Mouse (Mus musculus): ENCODE results near the gene Smim5. TPM values are rescaled to one million over a fixed set of nuclear protein-coding genes. Genes with fewer than 3 reads are reported as not detected.

Gene Smim5
- polyA plus RNA-seq, 1 experiment from 2014 or later: 0.98 TPM

- ATAC-seq (ENCODE audit: low FRiP score, low read depth): no peak
- Histone ChIP-seq H3K4me3 (no peak within 1 kb of the TSS), H3K27ac (replicated peaks) (no peak within 1 kb of the TSS), H3K9ac (replicated peaks) (no peak within 1 kb of the TSS), H3K4me1 (no peaks in the 10 kb centered on the region), H3K27me3 (no peaks in the 10 kb centered on the region), H3K9me3 (no peaks in the 10 kb centered on the region), H3K4me2 (replicated peaks) (no peak within 1 kb of the TSS), H3K36me3 (peaks cover 28% of the 10 kb centered on the region)
- WGBS: 90% methylated on average over 11 of the region's 11 CpGs
These were observed 12.0 kb downstream of the Smim5 start, which contains the start of gene Smim6 for GRCm38 (mm10) chr11:115911632-115912376. Smim6 (plus strand) TSS chr11:115912017.

- ATAC-seq (ENCODE audit: low FRiP score, low read depth): no peak
- no peak overlapping the region for H3K4me2 ChIP-seq (replicated peaks)
- no peaks in the 10 kb centered on the region for H3K4me1 ChIP-seq
- no peaks in the 10 kb centered on the region for H3K27me3 ChIP-seq
- H3K9ac ChIP-seq (replicated peaks): no peak overlapping the region
- peaks cover 37% of the 10 kb centered on the region for H3K36me3 ChIP-seq
- H3K27ac ChIP-seq (replicated peaks): no peak overlapping the region
- WGBS: 92% methylated on average over 4 of the region's 4 CpGs
- no peak overlapping the region for H3K4me3 ChIP-seq
- no peaks in the 10 kb centered on the region for H3K9me3 ChIP-seq
These were observed 16.8 kb downstream of the Smim5 start for GRCm38 (mm10) chr11:115916579-115916978.

- no peaks in the 10 kb centered on the region for H3K4me1 ChIP-seq
- 91% methylated on average over 5 of the region's 5 CpGs for WGBS
- H3K9me3 ChIP-seq: no peaks in the 10 kb centered on the region
- no peak overlapping the region for H3K4me2 ChIP-seq (replicated peaks)
- H3K27me3 ChIP-seq: no peaks in the 10 kb centered on the region
- ATAC-seq (ENCODE audit: low FRiP score, low read depth): no peak
- no peak overlapping the region for H3K9ac ChIP-seq (replicated peaks)
- H3K4me3 ChIP-seq: no peak overlapping the region
- H3K36me3 ChIP-seq: peaks cover 46% of the 10 kb centered on the region
- H3K27ac ChIP-seq (replicated peaks): no peak overlapping the region
These were observed 18.9 kb downstream of the Smim5 start for GRCm38 (mm10) chr11:115918637-115919036.

GRCm38 (mm10) chr11:115919073-115919472 is 19.3 kb downstream of the Smim5 start:
- Histone ChIP-seq H3K9ac (replicated peaks) (no peak overlapping the region), H3K36me3 (peaks cover 48% of the 10 kb centered on the region), H3K4me3 (no peak overlapping the region), H3K4me1 (no peaks in the 10 kb centered on the region), H3K27me3 (no peaks in the 10 kb centered on the region), H3K4me2 (replicated peaks) (no peak overlapping the region), H3K9me3 (no peaks in the 10 kb centered on the region), H3K27ac (replicated peaks) (no peak overlapping the region)
- no peak for ATAC-seq (ENCODE audit: low FRiP score, low read depth)
- WGBS: 95% methylated on average over 5 of the region's 5 CpGs

- no peak for ATAC-seq (ENCODE audit: low FRiP score, low read depth)
- H3K4me2 ChIP-seq (replicated peaks): no peak overlapping the region
These were observed 20.5 kb downstream of the Smim5 start for GRCm38 (mm10) chr11:115920110-115920818.

GRCm38 (mm10) chr11:115921986-115922385 is 22.2 kb downstream of the Smim5 start:
- WGBS: 91% methylated on average over 1 of the region's 1 CpGs

More at GRCm38 (mm10) chr11:115920110-115920818, 20.5 kb downstream of the Smim5 start:
- Histone ChIP-seq H3K4me3 (no peak overlapping the region), H3K4me1 (no peaks in the 10 kb centered on the region), H3K9me3 (no peaks in the 10 kb centered on the region), H3K9ac (replicated peaks) (no peak overlapping the region), H3K27me3 (no peaks in the 10 kb centered on the region), H3K36me3 (peaks cover 48% of the 10 kb centered on the region), H3K27ac (replicated peaks) (no peak overlapping the region)
- 55% methylated on average over 6 of the region's 6 CpGs for WGBS

GRCm38 (mm10) chr11:115929031-115929430 is 29.3 kb downstream of the Smim5 start:
- Histone ChIP-seq H3K27me3 (no peaks in the 10 kb centered on the region), H3K9me3 (no peaks in the 10 kb centered on the region), H3K9ac (replicated peaks) (no peak overlapping the region), H3K27ac (replicated peaks) (no peak overlapping the region), H3K4me2 (replicated peaks) (no peak overlapping the region), H3K4me3 (no peak overlapping the region), H3K36me3 (peaks cover 36% of the 10 kb centered on the region), H3K4me1 (peaks cover 12% of the 10 kb centered on the region)
- no peak for ATAC-seq (ENCODE audit: low FRiP score, low read depth)
- 94% methylated on average over 8 of the region's 8 CpGs for WGBS

More at GRCm38 (mm10) chr11:115921986-115922385, 22.2 kb downstream of the Smim5 start:
- H3K27me3 ChIP-seq: no peaks in the 10 kb centered on the region
- H3K4me3 ChIP-seq: no peak overlapping the region
- H3K9me3 ChIP-seq: no peaks in the 10 kb centered on the region
- no peak overlapping the region for H3K9ac ChIP-seq (replicated peaks)
- H3K36me3 ChIP-seq: peaks cover 39% of the 10 kb centered on the region
- no peak overlapping the region for H3K4me2 ChIP-seq (replicated peaks)
- no peak overlapping the region for H3K27ac ChIP-seq (replicated peaks)
- no peaks in the 10 kb centered on the region for H3K4me1 ChIP-seq
- no peak for ATAC-seq (ENCODE audit: low FRiP score, low read depth)

- 83% methylated on average over 3 of the region's 3 CpGs for WGBS
- no peak for ATAC-seq (ENCODE audit: low FRiP score, low read depth)
- Histone ChIP-seq H3K36me3 (peaks cover 31% of the 10 kb centered on the region), H3K4me3 (no peak overlapping the region), H3K4me1 (peaks cover 20% of the 10 kb centered on the region), H3K9me3 (no peaks in the 10 kb centered on the region), H3K4me2 (replicated peaks) (no peak overlapping the region), H3K27ac (replicated peaks) (no peak overlapping the region), H3K9ac (replicated peaks) (no peak overlapping the region), H3K27me3 (no peaks in the 10 kb centered on the region)
These were observed 30.1 kb downstream of the Smim5 start for GRCm38 (mm10) chr11:115929818-115930217.

GRCm38 (mm10) chr11:115931235-115931634 is 31.5 kb downstream of the Smim5 start:
- no peak for ATAC-seq (ENCODE audit: low FRiP score, low read depth)
- H3K9me3 ChIP-seq: no peaks in the 10 kb centered on the region
- no peak overlapping the region for H3K27ac ChIP-seq (replicated peaks)
- peaks cover 31% of the 10 kb centered on the region for H3K36me3 ChIP-seq
- H3K4me2 ChIP-seq (replicated peaks): no peak overlapping the region
- WGBS: 73% methylated on average over 3 of the region's 3 CpGs
- no peak overlapping the region for H3K4me3 ChIP-seq
- no peaks in the 10 kb centered on the region for H3K27me3 ChIP-seq
- no peak overlapping the region for H3K9ac ChIP-seq (replicated peaks)
- H3K4me1 ChIP-seq: peaks cover 26% of the 10 kb centered on the region

- no peak within 1 kb of the TSS for H3K27ac ChIP-seq (replicated peaks)
- H3K9me3 ChIP-seq: no peaks in the 10 kb centered on the region
- peaks cover 37% of the 10 kb centered on the region for H3K36me3 ChIP-seq
- H3K27me3 ChIP-seq: no peaks in the 10 kb centered on the region
- H3K4me3 ChIP-seq: peak within 1 kb of the TSS; percentile 70
- H3K9ac ChIP-seq (replicated peaks): peak within 1 kb of the TSS; percentile 74
- peak; percentile 99 for ATAC-seq (ENCODE audit: low FRiP score, low read depth)
- WGBS: under 1% methylated on average over 28 of the region's 28 CpGs
- H3K4me1 ChIP-seq: peaks cover 26% of the 10 kb centered on the region
- H3K4me2 ChIP-seq (replicated peaks): peak within 1 kb of the TSS; percentile 98
These were observed 33.5 kb downstream of the Smim5 start, which contains the start of the genes Sap30bp and Recql5 for GRCm38 (mm10) chr11:115933108-115933746. Sap30bp (plus strand) TSS chr11:115933282. Recql5 (minus strand) TSS chr11:115933477.

GRCm38 (mm10) chr11:115933747-115934110 is 34.0 kb downstream of the Smim5 start:
- peak; percentile 58; the same call in 1 of the 2 replicates for ATAC-seq (ENCODE audit: low FRiP score, low read depth)
- Histone ChIP-seq H3K4me1 (peaks cover 26% of the 10 kb centered on the region), H3K4me3 (peak overlapping the region; percentile 70), H3K4me2 (replicated peaks) (peak overlapping the region; percentile 98), H3K36me3 (peaks cover 37% of the 10 kb centered on the region), H3K27ac (replicated peaks) (no peak overlapping the region), H3K9me3 (no peaks in the 10 kb centered on the region), H3K27me3 (no peaks in the 10 kb centered on the region), H3K9ac (replicated peaks) (peak overlapping the region; percentile 74)
- WGBS: 2% methylated on average over 16 of the region's 16 CpGs

Measured in midbrain, embryonic 12.5 days (tissue).